Mouse (Mus musculus): Measurements from ENCODE around the gene Gm6993.

The Gm6993 gene

DNA sequence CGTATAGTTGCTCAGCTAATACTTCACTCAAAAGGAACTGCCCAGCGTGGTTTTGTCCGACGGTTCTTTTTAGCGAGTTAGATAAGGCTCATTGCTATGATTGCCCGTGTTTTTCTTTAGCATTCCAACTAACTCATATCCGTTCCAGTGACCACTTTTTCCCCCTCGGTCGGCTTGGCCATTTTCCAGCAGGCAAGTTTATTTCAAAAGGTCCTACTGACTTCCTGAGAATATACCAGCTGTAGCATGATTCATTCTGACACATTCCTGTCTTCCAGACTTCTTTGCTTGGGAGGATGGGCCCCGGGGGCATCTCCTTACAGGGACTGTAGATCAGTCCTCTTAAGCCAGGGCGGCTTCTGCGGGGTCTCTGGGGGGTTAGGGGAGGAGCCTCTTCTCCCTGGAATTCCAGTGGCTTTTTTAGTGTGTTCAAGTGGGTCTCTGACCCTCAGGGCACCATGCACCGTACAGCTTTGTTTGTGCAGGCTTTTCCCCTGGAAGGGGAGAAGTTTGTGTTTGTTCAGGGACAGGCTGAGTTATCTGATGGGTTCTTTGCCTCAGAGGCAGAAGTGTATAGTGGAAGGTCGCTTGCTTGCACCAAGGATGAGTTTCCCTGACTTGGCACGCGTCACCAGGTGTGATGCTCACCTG is 30.9 kb downstream of the Gm6993 start:
- DNase-seq (ENCODE audit: extremely low spot score, low spot score) = peak; percentile 66

DNA sequence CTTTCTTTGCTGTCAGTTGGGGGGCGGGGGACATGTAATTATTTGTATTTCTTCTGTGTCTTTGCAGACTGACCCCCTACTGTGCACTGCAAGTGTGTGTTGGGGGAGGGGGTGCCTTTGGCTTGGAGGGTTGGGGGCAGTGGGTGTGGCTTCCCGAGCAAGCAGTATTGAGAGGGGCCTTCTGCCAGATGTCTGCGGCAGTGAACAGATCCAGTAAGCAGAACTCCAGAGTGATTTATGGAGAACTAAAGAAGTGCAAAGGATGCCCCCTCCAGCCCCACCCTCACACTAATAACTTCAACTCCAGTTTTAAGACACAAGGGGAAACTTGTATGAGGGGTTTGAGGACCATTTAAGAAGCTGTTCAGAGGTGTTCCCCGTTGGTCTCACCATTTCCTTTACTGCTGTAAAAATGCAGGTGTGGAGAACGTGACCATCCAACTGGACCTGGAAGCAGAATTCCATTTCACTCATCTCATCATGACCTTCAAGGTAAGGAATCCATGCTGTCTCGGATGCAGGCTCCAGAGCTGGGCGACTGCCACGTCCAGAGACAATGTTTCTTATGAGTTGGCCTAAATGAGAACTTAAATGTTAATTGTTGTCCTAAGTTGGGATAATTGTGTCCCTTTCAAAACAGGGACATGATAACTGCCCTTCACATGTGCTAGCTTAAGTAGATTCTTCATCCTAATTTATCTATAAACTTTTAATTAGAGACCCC is 31.6 kb downstream of the Gm6993 start:
- DNase-seq (ENCODE audit: extremely low spot score, low spot score) = no peak

DNA sequence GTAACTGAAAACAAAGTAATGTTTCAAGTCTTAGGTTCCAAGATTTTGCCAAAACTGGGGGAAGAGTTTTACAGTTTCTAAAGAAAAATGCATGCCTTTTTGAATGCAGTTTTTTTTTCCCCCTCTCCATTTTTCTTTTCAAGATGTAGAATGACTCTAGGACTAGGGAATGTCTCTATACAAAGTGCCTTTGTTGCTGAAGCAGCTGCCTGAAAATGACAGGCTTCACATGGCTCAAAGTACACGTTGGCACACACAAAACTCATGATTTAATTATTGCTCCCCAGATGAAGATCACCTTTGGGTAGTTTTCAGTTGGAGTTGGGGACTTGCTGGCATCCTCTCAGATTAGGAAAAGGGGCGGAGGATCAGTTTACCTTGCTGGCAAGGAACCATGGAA is 32.3 kb downstream of the Gm6993 start:
- DNase-seq (ENCODE audit: extremely low spot score, low spot score) = no peak

DNA sequence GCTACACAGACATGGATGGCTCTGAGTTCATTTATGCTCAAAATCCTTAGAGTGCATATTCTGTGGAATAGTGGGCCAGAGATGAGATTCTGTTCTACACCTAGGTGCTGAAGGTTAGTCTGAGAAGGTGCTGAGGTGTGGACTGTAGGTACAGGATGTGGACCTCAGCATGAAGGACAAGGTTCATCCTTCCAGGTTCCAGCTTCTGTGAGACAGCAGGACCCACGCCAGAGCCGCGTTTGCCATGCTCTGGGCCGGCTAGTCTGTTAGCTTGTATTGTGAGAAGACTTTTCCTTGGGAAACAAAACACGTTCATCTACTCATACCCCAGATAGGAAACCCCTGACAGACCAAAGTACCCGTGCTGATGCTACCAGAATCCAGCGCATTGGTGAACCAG is 33.1 kb downstream of the Gm6993 start:
- DNase-seq (ENCODE audit: extremely low spot score, low spot score) = no peak

DNA sequence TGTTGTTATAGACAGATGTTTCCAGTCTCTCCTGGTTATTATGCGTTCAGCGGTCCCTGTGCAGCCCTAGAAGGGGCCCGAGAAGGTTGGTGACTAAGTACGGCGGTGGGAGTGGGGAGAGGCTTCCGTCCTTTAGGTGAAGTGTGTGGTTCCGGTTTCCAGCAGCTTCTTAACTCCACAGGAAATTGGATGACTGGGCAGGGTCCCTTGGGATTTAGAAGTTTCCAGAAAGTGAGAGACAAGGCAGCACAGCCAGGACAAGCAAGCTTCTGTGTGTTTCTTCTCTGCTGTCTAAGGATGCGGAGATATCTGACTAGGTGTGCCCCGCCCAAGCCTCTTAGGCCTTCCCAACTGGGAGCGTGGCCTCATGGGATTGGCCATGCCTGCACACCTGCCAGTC is 34.8 kb downstream of the Gm6993 start:
- no peak for DNase-seq (ENCODE audit: extremely low spot score, low spot score)

DNA sequence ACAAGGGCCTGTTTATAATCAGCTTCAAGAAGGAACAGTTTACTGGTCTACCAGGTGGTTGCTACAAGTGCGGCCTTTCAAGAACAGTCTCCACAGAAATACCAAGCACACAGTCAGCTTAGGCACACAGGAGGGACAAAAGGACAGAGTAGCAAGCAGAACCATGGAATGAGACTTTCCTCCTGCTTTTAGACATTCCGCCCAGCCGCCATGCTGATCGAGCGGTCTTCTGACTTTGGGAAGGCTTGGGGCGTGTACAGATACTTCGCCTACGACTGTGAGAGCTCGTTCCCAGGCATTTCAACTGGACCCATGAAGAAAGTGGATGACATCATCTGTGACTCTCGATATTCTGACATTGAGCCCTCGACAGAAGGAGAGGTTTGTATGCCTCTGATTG is 37.7 kb downstream of the Gm6993 start:
- DNase-seq (ENCODE audit: extremely low spot score, low spot score) = no peak

DNA sequence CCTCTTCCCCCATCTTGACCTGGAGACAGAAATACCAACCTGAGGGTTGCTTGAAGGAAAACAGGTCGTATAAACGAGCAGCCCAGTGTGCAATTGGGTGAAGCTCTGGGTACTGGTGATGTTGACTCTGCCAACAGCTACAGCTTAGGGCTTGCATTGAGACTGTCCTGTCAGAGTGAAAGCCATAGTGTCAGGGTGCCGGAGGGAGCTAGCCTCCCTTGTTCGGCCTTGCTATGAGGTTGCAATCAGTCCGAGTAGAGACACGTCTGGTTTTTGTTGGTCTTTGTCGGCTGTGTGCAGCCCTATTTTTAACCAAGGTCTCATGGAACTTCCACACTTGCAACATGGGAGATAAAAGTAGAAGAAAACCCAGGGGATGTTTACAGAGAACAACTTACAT is 39.7 kb downstream of the Gm6993 start:
- DNase-seq (ENCODE audit: extremely low spot score, low spot score) = no peak

DNA sequence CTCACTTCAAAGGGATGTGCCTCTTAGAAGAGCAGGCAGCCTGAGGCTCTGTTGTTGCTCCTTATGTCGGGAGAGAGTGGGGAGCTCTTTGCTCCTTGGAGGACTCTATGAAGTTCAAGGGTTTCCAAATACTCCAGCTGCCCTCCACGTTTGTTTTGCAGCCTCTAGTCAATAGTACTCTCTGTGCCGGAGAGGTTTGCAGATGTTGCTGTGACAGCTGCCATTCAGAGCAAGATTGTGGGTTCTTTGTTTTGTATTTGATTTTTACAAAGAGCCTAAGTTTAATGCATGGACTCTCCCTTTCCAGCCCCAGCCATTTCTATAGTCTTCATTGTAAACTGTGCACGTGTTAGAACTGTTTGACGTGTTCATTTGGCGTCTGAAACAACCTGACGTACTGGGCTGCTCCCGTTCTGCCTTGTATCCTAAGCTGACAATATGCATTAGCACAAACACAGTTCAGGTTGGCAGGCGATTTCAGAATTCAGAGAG is 40.6 kb downstream of the Gm6993 start:
- DNase-seq (ENCODE audit: extremely low spot score, low spot score) = no peak

DNA sequence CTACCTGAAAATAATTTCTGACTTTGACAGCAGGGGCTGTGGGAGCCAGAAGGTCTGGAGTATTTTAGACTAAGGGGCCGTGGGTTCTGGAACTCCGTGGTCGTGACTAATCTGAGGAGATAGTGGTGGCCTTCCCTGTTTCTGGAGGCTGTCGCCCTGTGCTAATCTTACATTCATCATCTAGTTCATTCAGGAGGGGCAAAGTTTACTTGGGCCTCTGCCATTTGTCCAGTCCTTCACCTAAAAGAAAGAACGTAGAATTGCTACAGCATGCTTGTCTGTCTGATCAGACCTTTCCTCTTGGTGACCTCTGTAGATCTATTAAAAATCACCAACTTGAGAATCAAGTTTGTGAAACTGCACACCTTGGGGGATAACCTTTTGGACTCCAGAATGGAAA is 41.7 kb downstream of the Gm6993 start:
- DNase-seq (ENCODE audit: extremely low spot score, low spot score) = no peak

DNA sequence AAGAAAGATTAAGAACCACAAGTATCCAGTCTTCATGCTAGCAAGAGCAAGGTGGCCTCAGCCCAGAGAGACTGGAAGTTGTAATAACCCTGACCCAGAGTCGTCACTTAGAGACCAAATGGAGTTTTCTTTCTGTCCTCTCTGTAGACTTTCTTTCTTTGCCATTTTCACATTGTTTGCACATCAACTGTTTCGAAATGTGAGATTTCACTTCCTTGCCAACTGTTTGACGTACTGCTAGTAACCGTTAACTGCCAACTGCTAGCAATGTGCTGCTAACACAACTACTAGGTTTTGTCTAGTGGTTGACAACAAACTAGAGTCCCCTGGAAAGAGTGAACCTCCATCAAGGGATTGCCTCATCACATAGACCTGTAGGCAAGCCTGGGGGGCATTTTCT is 42.6 kb downstream of the Gm6993 start:
- DNase-seq (ENCODE audit: extremely low spot score, low spot score) = no peak

DNA sequence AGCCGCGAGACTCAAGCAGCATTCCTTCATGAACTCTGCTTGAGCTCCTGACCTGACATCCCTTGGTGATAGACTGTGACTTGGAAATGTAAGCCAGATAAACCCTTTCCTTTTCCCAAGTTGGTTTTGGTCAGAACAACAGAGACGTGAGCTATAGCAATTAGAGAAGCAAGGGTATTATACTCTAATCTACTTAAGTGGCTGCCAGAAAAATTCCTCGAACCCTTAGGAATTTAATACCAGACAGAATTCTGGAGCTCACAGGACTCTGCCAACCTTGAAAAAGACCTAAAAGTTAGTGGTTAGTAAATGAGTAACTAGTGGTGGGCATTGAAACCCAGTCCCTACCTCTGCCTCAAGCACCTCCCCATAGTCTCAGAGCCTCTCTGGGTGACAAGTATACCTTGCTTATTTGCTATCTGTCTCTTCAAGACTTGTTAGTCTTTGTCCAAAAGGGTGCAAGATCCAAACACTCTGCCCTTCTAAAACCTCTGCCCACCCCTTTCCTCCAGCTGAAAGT is 43.1 kb downstream of the Gm6993 start:
- DNase-seq (ENCODE audit: extremely low spot score, low spot score) = no peak

DNA sequence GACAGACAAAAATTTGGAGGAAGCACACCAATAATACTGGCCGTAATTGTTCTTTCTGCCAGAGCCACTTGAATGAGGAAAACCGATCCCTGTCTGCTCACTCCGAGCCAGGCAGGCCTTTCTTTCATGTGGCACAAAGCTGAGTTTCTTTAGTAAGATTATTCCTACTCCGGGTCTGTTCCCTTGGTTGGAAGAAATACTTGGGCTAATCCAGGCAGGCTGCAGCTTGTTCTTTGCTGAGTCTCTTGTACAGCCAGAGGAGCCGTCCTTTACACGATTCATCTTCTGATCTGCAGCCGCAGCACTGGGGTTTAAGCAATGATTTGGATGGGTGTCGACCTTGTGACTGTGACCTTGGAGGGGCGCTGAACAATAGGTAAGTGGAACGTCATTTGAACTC is 48.5 kb downstream of the Gm6993 start:
- DNase-seq (ENCODE audit: extremely low spot score, low spot score) = no peak
